Mouse (Mus musculus) stomach, embryonic 14.5 days (tissue): ENCODE measurements around the gene Robo3. TPM values are rescaled to one million over a fixed set of nuclear protein-coding genes. Genes with fewer than 3 reads are reported as not detected.

ENCODE experiments used
- ATAC-seq: fragments of 200-750 bp; cut with Nextera tagmentation; 2 replicates; pipeline ENCODE4 v1.8.0; 2017; ENCODE audit warnings: low read depth, moderate TSS enrichment; ENCODE audit not compliant: insufficient number of reproducible peaks, insufficient read depth, low FRiP score
- H3K27ac ChIP-seq: fragments of 300-500 bp; sonication (generic); 2 replicates; pipeline ENCODE4 v1.5.1; 2014; ENCODE audit warnings: mild to moderate bottlenecking, low read length, moderate library complexity, mixed read lengths
- H3K27me3 ChIP-seq: fragments of 300-500 bp; sonication (generic); 2 replicates; pipeline ENCODE4 v1.6.1; 2014; ENCODE audit warnings: low read length, control low read depth, mixed read lengths; ENCODE audit not compliant: control insufficient read depth, insufficient read depth
- H3K36me3 ChIP-seq: fragments of 300-500 bp; sonication (generic); 2 replicates; pipeline ENCODE4 v1.6.1; 2014; ENCODE audit warnings: mild to moderate bottlenecking, control low read depth, low read length, moderate library complexity, mixed read lengths; ENCODE audit not compliant: control insufficient read depth, insufficient read depth
- H3K4me1 ChIP-seq: fragments of 300-500 bp; sonication (generic); 2 replicates; pipeline ENCODE4 v1.6.1; 2014; ENCODE audit warnings: low read length, control low read depth, mixed read lengths; ENCODE audit not compliant: control insufficient read depth, insufficient read depth
- H3K4me2 ChIP-seq: fragments of 300-500 bp; sonication (generic); replicated peaks from 2 replicates; pipeline ENCODE4 v1.6.1; 2014; ENCODE audit warnings: low read depth, low read length, control low read depth
- H3K4me3 ChIP-seq: fragments of 300-500 bp; sonication (generic); 2 replicates; pipeline ENCODE4 v1.5.1; 2014; ENCODE audit warnings: low read depth, low read length, control low read depth
- H3K9ac ChIP-seq: fragments of 300-500 bp; sonication (generic); replicated peaks from 2 replicates; pipeline ENCODE4 v1.6.1; 2014; ENCODE audit warnings: low read depth, mild to moderate bottlenecking, control low read depth, low read length, moderate library complexity, mixed read lengths
- H3K9me3 ChIP-seq: fragments of 300-500 bp; sonication (generic); 2 replicates; pipeline ENCODE4 v1.6.1; 2016; ENCODE audit warnings: low read depth, low read length, control low read depth; ENCODE audit not compliant: control insufficient read depth
- WGBS: fragments of 180-500 bp; shearing (Covaris S2); extraction: QIAGEN DNeasy Blood & Tissue Kit; methylation state at CpG from one replicate; pipeline ENCODE4 v1.1.7; 2014; 5-methylcytosine and 5-hydroxymethylcytosine counted together
- polyA plus RNA-seq: library from polyadenylated mRNA; unstranded; fragments of >200 nt; fragmentation: Nextera tagmentation; extraction: Ambion mirVana; gene quantifications from 2 replicates; pipeline ENCODE4 v1.2.1, GENCODE M21; 2014

The Robo3 gene
- polyA plus RNA-seq, 1 experiment from 2014 or later = not detected

GRCm38 (mm10) chr9:37457151-37457550 lies 24.1 kb upstream of the Robo3 start:
- Histone ChIP-seq H3K4me1 (0 out of 2 replicates have a peak, but pooled peaks cover 8% of the 10 kb centered on the region), H3K4me2 (no peak overlapping the region), H3K27me3 (peaks cover 86% of the 10 kb centered on the region), H3K9ac (no peak overlapping the region), H3K27ac (no peak overlapping the region), H3K9me3 (no peaks in the 10 kb centered on the region), H3K36me3 (no peaks in the 10 kb centered on the region), H3K4me3 (no peak overlapping the region)
- ATAC-seq = no peak
- WGBS = 47% methylated on average over 1 of the region's 1 CpGs

- WGBS = under 1% methylated on average over 20 of the region's 20 CpGs
- peak; percentile 29; the same call in 1 of the 2 replicates for ATAC-seq
- Histone ChIP-seq H3K4me3 (no peak overlapping the region), H3K9ac (no peak overlapping the region), H3K4me1 (0 out of 2 replicates have a peak, but pooled peaks cover 8% of the 10 kb centered on the region), H3K27ac (no peak overlapping the region), H3K36me3 (no peaks in the 10 kb centered on the region), H3K4me2 (peak overlapping the region; percentile 35), H3K27me3 (peaks cover 83% of the 10 kb centered on the region), H3K9me3 (no peaks in the 10 kb centered on the region)
Observed at GRCm38 (mm10) chr9:37456481-37456910, 23.4 kb upstream of the Robo3 start.

- H3K27me3 ChIP-seq = peaks cover 79% of the 10 kb centered on the region
- H3K27ac ChIP-seq = no peak overlapping the region
- H3K36me3 ChIP-seq = no peaks in the 10 kb centered on the region
- no peak overlapping the region for H3K9ac ChIP-seq
- WGBS = 1% methylated on average over 8 of the region's 8 CpGs
- ATAC-seq = no peak
- no peak overlapping the region for H3K4me2 ChIP-seq
- H3K4me1 ChIP-seq = 0 out of 2 replicates have a peak, but pooled peaks cover 8% of the 10 kb centered on the region
- H3K9me3 ChIP-seq = no peaks in the 10 kb centered on the region
- H3K4me3 ChIP-seq = no peak overlapping the region
Observed at GRCm38 (mm10) chr9:37455868-37456267, 22.8 kb upstream of the Robo3 start.

GRCm38 (mm10) chr9:37454991-37455390 lies 21.9 kb upstream of the Robo3 start:
- 10% methylated on average over 3 of the region's 3 CpGs for WGBS
- no peak overlapping the region for H3K27ac ChIP-seq
- H3K27me3 ChIP-seq = peaks cover 70% of the 10 kb centered on the region
- no peak for ATAC-seq
- no peaks in the 10 kb centered on the region for H3K9me3 ChIP-seq
- H3K9ac ChIP-seq = no peak overlapping the region
- H3K4me1 ChIP-seq = 0 out of 2 replicates have a peak, but pooled peaks cover 2% of the 10 kb centered on the region
- H3K4me3 ChIP-seq = no peak overlapping the region
- no peak overlapping the region for H3K4me2 ChIP-seq
- no peaks in the 10 kb centered on the region for H3K36me3 ChIP-seq

- H3K4me1 ChIP-seq = no peaks in the 10 kb centered on the region
- no peaks in the 10 kb centered on the region for H3K9me3 ChIP-seq
- H3K4me2 ChIP-seq = no peak overlapping the region
- H3K27ac ChIP-seq = no peak overlapping the region
- no peak overlapping the region for H3K9ac ChIP-seq
- ATAC-seq = no peak
- WGBS = 9% methylated on average over 6 of the region's 6 CpGs
- no peak overlapping the region for H3K4me3 ChIP-seq
- peaks cover 61% of the 10 kb centered on the region for H3K27me3 ChIP-seq
- H3K36me3 ChIP-seq = no peaks in the 10 kb centered on the region
Observed at GRCm38 (mm10) chr9:37454011-37454492, 21.0 kb upstream of the Robo3 start.

- Histone ChIP-seq H3K4me3 (no peak overlapping the region), H3K4me1 (no peaks in the 10 kb centered on the region), H3K9ac (no peak overlapping the region), H3K27ac (no peak overlapping the region), H3K4me2 (no peak overlapping the region), H3K9me3 (no peaks in the 10 kb centered on the region), H3K36me3 (no peaks in the 10 kb centered on the region), H3K27me3 (peaks cover 54% of the 10 kb centered on the region)
- 43% methylated on average over 4 of the region's 4 CpGs for WGBS
- no peak for ATAC-seq
Observed at GRCm38 (mm10) chr9:37453328-37453727, 20.3 kb upstream of the Robo3 start.

- Histone ChIP-seq H3K27me3 (peaks cover 45% of the 10 kb centered on the region), H3K36me3 (no peaks in the 10 kb centered on the region), H3K4me2 (no peak overlapping the region), H3K27ac (no peak overlapping the region), H3K9me3 (no peaks in the 10 kb centered on the region), H3K4me1 (no peaks in the 10 kb centered on the region), H3K9ac (no peak overlapping the region), H3K4me3 (no peak overlapping the region)
- ATAC-seq = no peak
- WGBS = 2% methylated on average over 5 of the region's 5 CpGs
Observed at GRCm38 (mm10) chr9:37452401-37452800, 19.4 kb upstream of the Robo3 start.

GRCm38 (mm10) chr9:37437772-37438735 lies 5.0 kb upstream of the Robo3 start:
- Histone ChIP-seq H3K36me3 (no peaks in the 10 kb centered on the region), H3K9me3 (no peaks in the 10 kb centered on the region), H3K27me3 (peaks cover 26% of the 10 kb centered on the region), H3K27ac (no peak overlapping the region), H3K4me2 (no peak overlapping the region), H3K4me3 (no peak overlapping the region), H3K4me1 (peaks cover under 1% of the 10 kb centered on the region; the same call in 1 of the 2 replicates), H3K9ac (no peak overlapping the region)
- 28% methylated on average over 3 of the region's 3 CpGs for WGBS
- no peak for ATAC-seq
